Mouse (Mus musculus) ES-Bruce4 (cell line): Measurements from ENCODE around the gene March8. TPM values are rescaled to one million over a fixed set of nuclear protein-coding genes. Genes with fewer than 3 reads are reported as not detected.

ENCODE experiments used
- H3K27ac ChIP-seq: 2 replicates; pipeline ENCODE4 v1.5.1; 2012; ENCODE audit warnings: low read length, inconsistent platforms; ENCODE audit not compliant: insufficient read depth
- H3K27me3 ChIP-seq: 2 replicates; pipeline ENCODE4 v1.6.1; 2012; ENCODE audit warnings: mild to moderate bottlenecking, low read length, inconsistent platforms; ENCODE audit not compliant: control insufficient read depth, poor library complexity, insufficient read depth, severe bottlenecking
- H3K36me3 ChIP-seq: 2 replicates; pipeline ENCODE4 v1.6.1; 2012; ENCODE audit warnings: inconsistent platforms, mild to moderate bottlenecking, low read length, moderate library complexity; ENCODE audit not compliant: control insufficient read depth, poor library complexity, insufficient read depth, severe bottlenecking
- H3K4me1 ChIP-seq: one replicate; pipeline ENCODE4 v1.8.1; 2011; ENCODE audit warnings: low read length; ENCODE audit not compliant: control insufficient read depth, insufficient read depth
- H3K4me3 ChIP-seq: 2 replicates; pipeline ENCODE4 v1.5.1; 2011; ENCODE audit warnings: low read depth, mild to moderate bottlenecking, low read length
- H3K9ac ChIP-seq: 2 replicates; pipeline ENCODE4 v1.6.1; 2012; ENCODE audit warnings: low read depth, mild to moderate bottlenecking, inconsistent platforms; ENCODE audit not compliant: poor library complexity, severe bottlenecking
- H3K9me3 ChIP-seq: replicated peaks from 2 replicates; pipeline ENCODE4 v1.6.1; 2012; ENCODE audit warnings: mild to moderate bottlenecking, low read length, inconsistent platforms; ENCODE audit not compliant: control insufficient read depth, poor library complexity, insufficient read depth, severe bottlenecking
- CTCF ChIP-seq: IDR thresholded peaks from one replicate; pipeline ENCODE4 v1.8.1; 2011; ENCODE audit warnings: low read depth, low read length
- EP300 ChIP-seq: IDR thresholded peaks from 2 replicates; pipeline ENCODE4 v1.6.1; 2011; ENCODE audit warnings: low read depth, low read length; ENCODE audit not compliant: insufficient read depth
- POLR2A ChIP-seq: IDR thresholded peaks from one replicate; pipeline ENCODE4 v1.8.1; 2011; ENCODE audit warnings: low read length; ENCODE audit not compliant: insufficient read depth
- polyA plus RNA-seq: library from polyadenylated mRNA; stranded (reverse); fragments of >200 nt; gene quantifications from 2 replicates; pipeline ENCODE4 v1.2.4, GENCODE M21; 2011; ENCODE audit warnings: low read depth; ENCODE audit not compliant: missing spikeins, insufficient read depth, insufficient read length

March8 gene
- polyA plus RNA-seq, 1 experiment, result 29.0 TPM

DNA sequence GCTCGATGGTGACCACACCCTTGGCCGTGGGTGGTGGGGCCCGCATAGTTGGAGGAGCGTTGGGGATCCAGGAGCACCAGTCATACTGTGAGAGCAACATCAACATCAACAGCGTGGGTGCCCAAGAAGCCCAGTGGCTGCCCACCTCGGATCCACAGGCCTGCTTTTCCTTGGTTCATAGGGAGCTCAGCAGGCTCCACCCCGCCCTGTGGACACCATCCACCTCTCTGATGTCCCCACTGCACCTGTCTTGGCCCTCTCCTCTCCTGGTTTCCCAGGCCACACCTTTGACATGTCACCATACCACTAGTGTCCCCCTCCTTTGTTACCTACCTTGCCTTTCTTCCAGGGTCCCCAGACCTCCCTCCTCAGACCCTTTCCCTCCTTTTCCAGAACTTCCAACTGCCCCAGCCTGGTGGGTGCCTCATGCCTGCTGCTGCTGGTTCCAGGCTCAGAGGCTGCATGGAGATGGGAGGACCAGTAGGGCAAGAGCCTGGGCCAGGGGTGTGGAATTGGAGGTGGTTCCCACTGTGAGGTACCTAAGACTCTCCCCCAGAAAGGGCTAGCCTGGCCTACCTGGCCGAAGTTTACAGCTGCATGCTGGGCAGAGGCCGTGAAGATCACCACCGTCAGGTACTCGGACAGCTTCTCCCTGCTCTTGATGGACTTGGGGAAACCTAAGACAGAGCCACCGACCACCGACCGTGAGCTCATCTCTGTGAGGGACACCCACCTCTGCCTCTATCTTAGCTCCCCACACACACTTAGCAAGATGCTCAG, 74.9 kb downstream of the March8 start:
- H3K9me3 ChIP-seq, result no peaks in the 10 kb centered on the region
- no peak overlapping the region for H3K9ac ChIP-seq
- no peaks in the 10 kb centered on the region for H3K36me3 ChIP-seq
- no peaks in the 10 kb centered on the region for H3K27me3 ChIP-seq
- no peaks in the 10 kb centered on the region for H3K4me1 ChIP-seq
- H3K4me3 ChIP-seq, result no peak overlapping the region
- no peak for TF ChIP-seq POLR2A
- no peak for TF ChIP-seq EP300
- no peak for TF ChIP-seq CTCF
- no peak overlapping the region for H3K27ac ChIP-seq

DNA sequence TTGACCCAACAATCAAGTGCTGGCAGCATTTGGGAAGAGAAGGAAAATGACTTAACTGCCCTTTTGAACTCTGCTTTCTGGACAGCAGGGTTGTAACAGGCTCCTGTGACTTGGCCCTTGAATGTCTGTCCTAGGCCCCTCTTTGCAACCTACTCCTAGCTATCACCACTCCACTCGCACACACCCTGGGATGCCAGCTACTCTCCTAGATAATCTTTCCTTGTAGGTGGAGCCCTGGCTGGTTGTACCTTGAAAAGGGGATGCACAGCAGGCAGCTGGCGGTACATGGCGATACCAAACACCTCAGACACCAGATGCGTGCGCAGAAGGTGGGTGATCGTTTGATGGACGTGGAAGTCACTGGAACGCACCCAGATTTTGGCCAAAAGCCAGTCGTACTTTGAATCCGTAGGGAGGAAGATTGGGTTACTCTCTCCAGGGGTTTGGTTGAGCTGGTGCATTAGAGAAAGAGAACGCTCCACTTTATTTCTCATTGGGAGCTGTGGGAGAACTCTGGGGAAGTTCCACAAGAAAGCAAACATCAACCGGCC, 77.4 kb downstream of the March8 start:
- H3K27ac ChIP-seq, result no peak overlapping the region
- no peak for TF ChIP-seq EP300
- no peak for TF ChIP-seq CTCF
- no peak for TF ChIP-seq POLR2A
- H3K9ac ChIP-seq, result no peak overlapping the region
- H3K27me3 ChIP-seq, result no peaks in the 10 kb centered on the region
- H3K4me1 ChIP-seq, result no peaks in the 10 kb centered on the region
- no peaks in the 10 kb centered on the region for H3K9me3 ChIP-seq
- no peak overlapping the region for H3K4me3 ChIP-seq
- H3K36me3 ChIP-seq, result no peaks in the 10 kb centered on the region

- no peak for TF ChIP-seq EP300
- TF ChIP-seq POLR2A, result no peak
- no peak for TF ChIP-seq CTCF
- H3K9ac ChIP-seq, result no peak overlapping the region
- H3K27ac ChIP-seq, result no peak overlapping the region
- no peaks in the 10 kb centered on the region for H3K4me1 ChIP-seq
- no peaks in the 10 kb centered on the region for H3K36me3 ChIP-seq
- H3K4me3 ChIP-seq, result no peak overlapping the region
- H3K27me3 ChIP-seq, result no peaks in the 10 kb centered on the region
- H3K9me3 ChIP-seq, result no peaks in the 10 kb centered on the region
Observed at GRCm38 (mm10) chr6:116416000-116416552, 78.3 kb downstream of the March8 start.

GRCm38 (mm10) chr6:116417518-116418315, 79.9 kb downstream of the March8 start:
- Histone ChIP-seq H3K27ac (no peak overlapping the region), H3K27me3 (no peaks in the 10 kb centered on the region), H3K36me3 (no peaks in the 10 kb centered on the region), H3K9ac (no peak overlapping the region), H3K9me3 (no peaks in the 10 kb centered on the region), H3K4me1 (no peaks in the 10 kb centered on the region), H3K4me3 (no peak overlapping the region)
- no peak for TF ChIP-seq POLR2A
- no peak for TF ChIP-seq CTCF
- no peak for TF ChIP-seq EP300

DNA sequence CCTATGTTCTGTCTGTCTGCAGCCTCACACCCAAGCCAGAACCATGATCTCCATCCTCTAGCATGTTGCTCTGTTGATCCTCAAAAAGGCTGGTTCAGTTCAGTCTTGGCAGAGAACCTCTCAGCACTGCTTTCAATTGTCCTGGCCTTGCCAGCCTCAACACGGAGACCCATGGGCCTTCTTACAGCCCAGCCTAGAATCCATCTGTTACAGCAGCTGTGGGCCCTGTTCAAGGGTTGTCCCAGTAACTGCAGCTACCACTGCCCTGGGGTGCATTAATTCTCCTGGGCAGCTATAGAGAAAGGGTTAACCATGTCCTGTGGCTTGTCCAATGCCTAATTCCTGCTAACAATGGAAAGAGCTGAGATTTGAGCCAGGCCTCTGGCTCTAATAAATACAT, 80.7 kb downstream of the March8 start:
- H3K36me3 ChIP-seq, result no peaks in the 10 kb centered on the region

More for the DNA sequence above, 80.7 kb downstream of the March8 start:
- TF ChIP-seq CTCF, result no peak
- TF ChIP-seq POLR2A, result no peak
- no peak for TF ChIP-seq EP300
- Histone ChIP-seq H3K4me3 (no peak overlapping the region), H3K27me3 (no peaks in the 10 kb centered on the region), H3K4me1 (no peaks in the 10 kb centered on the region), H3K9ac (no peak overlapping the region), H3K9me3 (no peaks in the 10 kb centered on the region), H3K27ac (no peak overlapping the region)
